Mouse (Mus musculus) megakaryocyte, embryonic 14.5 days (primary cell): Measurements from ENCODE around the gene Rnf43.

ENCODE experiments used
- FLI1 ChIP-seq: IDR thresholded peaks from 2 replicates; pipeline ENCODE4 v1.6.1; 2012; ENCODE audit warnings: low read length, inconsistent platforms, mixed read lengths
- GATA1 ChIP-seq: IDR thresholded peaks from 3 replicates; pipeline ENCODE4 v1.6.1; 2012; ENCODE audit warnings: mixed read lengths, low read length, inconsistent platforms, borderline replicate concordance

DNA sequence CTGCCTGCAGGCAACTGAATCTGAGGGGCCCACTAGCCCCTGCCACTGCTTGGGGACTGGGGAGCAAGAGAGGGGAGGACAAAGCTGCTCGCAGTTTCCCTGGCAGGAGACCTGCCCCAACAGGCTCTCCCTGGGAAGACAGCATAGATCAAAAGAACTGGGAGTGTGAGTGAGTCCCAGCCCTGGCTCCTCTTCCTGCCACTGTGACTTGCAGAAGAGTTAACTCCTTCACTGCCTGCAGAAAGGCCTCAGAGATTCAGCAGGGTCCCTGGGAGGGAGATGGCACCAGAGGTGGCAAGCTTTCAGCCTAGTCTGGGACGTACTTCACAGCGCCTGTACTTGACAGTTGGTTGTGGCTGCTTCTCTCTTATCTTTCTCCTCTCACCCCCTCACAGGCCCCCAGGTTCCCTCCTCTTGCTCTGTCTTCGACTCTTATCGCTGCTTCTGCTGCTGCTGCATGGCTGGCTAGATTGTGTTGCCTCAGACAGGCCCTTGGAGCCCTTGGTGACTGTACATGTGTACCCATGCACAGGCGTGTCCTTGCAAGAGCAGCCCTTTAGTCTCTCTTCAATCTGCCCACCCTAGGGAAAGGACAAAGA lies 63.5 kb downstream of the Rnf43 start:
- TF ChIP-seq GATA1 (no peak), FLI1 (no peak)
